Mouse (Mus musculus) A20 (cell line): Measurements from ENCODE around the gene Slx1b.
"Not testable (repeated sequence)": the region's sequence is repeated elsewhere in the genome, so short reads cannot be mapped to it uniquely, and the experiment has no call there.

Source experiments
- DNase-seq: peaks from one replicate; pipeline ENCODE4 v3.0.0-alpha.2; 2011; ENCODE audit warnings: low read depth, low spot score

The Slx1b gene

GRCm38 (mm10) chr7:126702861-126703756 is 7.5 kb upstream of the Slx1b start:
- peak; percentile 90 for DNase-seq

DNA sequence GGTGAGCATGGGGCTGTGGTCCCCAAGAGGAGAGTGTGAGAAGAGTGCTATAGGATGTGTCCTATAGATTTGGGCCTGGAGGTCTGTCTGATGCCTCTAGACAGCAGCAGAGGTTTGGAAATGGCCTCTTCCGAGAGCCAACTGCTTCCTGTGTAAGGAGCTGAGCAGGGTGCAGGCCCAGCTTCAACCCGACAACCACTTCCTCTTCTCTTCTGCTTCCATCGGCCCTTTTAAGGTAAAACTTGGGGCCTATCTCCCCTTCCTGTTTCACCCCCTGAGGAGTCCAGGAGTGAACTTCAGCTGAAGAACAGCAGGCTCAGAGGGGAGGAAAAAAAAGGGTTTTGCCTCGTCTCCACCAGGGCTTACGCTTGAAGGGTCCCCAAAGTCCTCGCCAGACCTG is 6.8 kb upstream of the Slx1b start:
- peak; percentile 93 for DNase-seq

- DNase-seq = no peak
These were observed 6.2 kb upstream of the Slx1b start for GRCm38 (mm10) chr7:126701559-126702357.

DNA sequence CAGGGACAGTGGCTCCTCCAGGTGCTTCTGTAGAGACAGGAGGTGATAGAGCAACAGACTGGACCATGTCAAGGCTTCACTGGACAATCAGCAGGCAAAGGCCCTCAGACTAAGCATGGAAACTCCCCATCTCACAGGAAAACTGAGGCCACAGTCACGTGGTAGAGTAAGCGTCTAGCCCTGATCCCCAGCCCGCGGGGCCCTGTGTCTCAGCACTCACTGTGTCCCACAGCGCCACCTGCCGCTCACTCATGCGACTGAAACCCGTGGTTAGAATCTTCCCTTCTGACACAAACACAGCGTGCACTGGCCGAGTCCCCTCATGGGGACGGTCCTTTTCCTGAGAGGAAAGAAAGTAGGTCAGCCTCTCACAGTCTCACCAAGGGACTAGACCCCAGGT is 5.5 kb upstream of the Slx1b start:
- DNase-seq = peak; percentile 92

DNA sequence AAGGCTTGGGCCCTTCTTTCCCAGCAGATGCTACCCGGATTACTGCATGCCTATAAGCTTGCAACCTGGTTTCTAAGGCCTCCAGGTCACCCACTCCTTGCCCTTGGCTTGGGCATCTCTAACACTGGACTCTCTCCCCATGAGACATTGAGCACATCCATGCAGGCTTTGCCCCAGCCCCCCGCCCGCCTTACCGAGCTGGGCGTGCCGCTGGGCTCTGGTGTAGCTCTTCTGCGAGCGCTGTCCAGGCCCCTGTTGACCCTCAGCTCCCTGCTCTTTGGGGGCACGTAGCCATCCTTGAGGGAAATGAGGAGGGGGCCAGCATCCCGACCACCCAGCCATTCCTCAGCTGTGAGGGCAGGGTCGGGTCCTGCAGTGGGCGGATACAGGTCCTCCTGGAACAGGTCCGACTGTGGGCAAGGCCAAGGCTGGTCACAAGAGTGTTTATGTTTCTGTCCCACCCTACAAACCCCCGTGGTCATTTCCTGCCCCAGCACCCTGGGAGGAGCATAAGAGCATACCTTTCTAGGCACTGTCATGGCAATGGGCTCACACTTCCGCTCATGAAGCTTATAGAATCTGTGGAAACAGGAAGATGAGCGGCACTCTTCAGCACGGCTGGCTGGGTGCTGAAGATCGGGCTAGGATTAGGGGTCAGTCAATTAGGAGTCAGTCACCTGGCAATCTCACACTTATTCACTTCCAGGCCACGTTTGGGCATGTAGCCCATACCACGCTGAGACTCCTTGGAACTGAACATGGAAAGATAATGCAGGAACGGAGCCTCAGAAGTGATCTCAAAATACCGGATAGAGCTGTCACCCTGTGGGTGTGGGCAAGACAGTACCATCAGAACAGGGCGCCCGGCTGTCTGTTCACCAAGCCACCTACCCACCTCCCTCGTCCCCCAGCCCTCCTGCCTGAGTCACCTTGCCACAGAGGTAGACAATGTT is 4.8 kb upstream of the Slx1b start:
- DNase-seq = no peak

- DNase-seq = peak; percentile 27
These were observed 2.3 kb upstream of the Slx1b start for GRCm38 (mm10) chr7:126697838-126698237.

DNA sequence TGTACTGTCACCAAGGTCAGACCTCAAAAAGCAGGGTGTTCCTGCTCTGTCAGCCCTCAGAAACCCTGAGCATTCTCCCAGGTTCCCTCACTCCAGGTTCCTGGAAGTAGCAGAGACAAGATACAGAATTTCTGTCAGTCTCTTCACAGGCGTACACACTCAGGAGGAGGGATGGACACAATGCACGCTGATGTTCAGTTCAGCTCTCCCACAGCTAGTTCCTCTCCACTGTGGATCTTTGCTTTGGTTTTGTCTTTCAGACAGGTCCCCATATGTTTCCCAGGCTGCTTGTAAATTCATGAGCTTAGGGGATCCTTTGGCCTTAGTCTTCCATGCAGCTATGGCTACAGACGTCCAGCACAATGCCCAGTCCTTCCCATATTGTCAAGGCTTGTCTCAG is 1.3 kb upstream of the Slx1b start:
- peak; percentile 23 for DNase-seq

GRCm38 (mm10) chr7:126696303-126696702 is 719 bp upstream of the Slx1b start:
- no peak for DNase-seq

DNA sequence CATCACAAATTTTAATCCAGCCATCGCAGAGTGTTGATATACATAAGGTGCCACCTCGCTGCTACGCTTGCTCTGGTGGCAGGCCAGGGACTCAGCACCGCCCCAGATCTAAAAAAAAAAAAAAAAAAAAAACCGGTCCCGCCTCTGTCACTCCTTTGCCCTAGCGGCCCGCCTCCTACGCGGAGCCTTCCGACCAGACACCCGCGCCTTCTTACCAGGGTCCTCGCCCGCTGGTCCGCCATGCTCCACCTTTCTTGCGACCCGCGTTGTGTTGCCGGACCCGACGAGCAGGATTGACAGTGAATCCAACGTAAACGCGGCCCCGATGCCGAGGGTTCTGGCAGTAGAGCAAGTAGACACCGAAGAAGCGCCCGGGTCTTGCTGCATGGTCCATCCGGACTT is 373 bp downstream of the Slx1b start, which contains the start of gene Bola2:
Gene Bola2, plus strand, starts transcription at position 192 of the 402 bp plus-strand sequence.
- peak; percentile 91 for DNase-seq

GRCm38 (mm10) chr7:126694441-126695051 is 1.0 kb downstream of the Slx1b start:
- DNase-seq = no peak

DNA sequence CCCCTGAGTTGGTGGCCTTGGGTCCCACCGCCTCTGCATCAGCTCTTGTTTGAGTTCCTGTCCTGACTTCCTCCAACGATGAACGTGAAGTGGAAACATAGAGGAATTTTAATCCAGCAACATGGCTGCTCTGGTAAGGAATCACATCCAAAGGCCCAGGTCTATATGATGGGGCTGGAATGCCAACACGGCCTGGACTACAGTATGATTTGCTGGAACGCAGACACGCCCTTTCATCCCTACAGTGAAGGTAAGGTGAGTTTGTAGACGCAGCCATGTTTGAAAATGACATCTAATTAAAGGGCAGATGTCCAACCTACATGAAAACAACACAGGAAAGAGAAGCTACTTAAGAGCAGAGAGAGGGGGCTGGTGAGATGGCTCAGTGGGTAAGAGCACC is 1.8 kb downstream of the Slx1b start:
- DNase-seq = no peak

DNA sequence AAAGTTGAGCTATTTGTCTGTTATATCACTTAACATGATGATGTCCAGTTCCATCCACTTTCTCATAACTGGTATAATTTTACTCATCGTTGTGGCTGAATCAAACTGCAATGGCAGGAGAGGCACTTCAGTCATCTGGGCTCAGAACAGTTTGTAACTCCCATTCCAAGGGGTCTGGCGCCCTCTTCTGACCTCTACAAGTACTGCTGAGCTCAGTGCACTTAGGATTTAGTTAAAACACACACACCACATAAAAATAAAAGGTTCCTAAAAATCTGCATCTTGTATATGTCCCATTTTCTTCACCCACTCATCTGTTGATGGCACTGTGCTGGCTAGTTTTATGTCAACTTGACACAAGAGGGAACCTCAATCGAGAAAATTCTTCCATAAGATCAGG is 2.3 kb downstream of the Slx1b start:
- peak; percentile 87 for DNase-seq

DNA sequence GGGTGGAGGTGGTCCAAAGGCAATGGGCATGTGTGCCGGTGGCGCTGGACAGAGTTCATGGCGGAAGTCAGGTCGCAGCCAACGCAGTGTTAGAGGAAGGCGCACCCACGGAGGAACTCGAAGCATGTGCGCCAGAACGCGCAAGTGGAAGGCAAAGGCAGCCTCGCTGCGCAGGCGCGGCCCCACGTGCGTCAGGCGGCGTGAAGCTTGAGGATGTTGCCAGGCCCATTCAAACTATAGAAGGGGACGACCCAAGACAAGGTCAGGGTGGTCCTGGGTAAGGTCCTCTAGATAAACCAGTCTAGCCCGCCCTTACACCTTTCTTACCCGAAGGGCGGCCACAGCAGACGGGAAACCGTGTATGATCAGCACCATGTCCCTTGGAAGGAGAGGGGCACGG is 3.2 kb downstream of the Slx1b start:
- no peak for DNase-seq

GRCm38 (mm10) chr7:126691676-126692075 is 3.9 kb downstream of the Slx1b start:
- DNase-seq = no peak

GRCm38 (mm10) chr7:126690737-126691136 is 4.8 kb downstream of the Slx1b start:
- no peak for DNase-seq

GRCm38 (mm10) chr7:126689021-126689420 is 6.6 kb downstream of the Slx1b start:
- DNase-seq = no peak

DNA sequence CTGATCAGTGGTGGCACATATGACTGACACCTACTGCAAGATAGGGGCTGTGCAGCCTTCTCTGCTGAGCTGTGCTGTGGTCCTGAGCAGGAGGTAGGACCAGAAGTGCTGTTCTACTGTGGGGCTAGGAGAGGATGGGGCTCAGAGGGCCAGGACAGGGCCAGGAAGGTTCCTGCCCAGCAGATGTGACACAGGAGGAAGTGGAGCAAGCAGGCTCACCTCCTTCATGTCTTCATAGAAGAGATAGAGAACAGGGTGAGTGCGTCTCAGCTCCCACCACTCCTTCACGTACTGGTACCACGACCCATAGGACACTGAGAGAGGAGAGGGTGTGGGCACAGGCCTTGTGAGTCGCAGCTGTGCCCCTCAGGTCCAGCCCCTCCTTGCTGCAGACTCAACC is 7.4 kb downstream of the Slx1b start:
- DNase-seq = not testable (repeated sequence)

DNA sequence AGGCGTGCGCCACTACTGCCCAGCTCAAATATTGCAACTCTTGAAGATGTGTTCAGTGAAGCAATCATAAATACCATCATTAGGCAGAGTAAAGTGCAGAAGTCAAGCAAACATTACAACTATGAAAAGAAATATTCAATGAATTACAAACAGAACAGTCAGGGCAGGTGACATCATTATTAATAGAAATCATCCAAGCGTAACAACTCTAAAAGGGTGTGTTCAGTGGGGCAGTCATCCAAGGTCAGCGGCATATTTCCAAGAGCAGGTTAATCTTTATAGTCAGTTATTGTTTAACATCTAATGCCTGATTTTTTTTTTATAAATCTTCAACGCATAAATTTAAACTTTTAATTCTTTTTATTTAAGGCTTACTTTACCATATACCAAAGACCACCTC is 14.4 kb downstream of the Slx1b start:
- no peak for DNase-seq

DNA sequence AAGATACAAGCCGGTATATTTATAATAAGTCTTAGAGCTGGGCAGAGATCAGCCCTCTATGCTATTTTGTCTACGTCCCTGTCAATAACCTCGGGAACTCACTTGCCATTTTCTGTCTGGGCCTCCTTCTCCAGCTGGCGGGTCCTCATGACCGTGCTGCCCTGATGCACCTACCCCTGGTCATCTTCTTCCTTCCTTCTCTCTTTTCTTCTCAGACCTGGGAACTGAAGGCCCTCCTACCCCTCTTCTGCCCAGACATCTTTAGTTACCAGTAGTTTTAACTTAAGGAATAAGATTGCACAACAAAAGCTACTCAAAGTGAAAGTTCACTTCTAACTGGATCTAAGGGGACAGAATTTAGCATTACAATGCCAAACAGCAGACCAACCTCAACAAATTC is 15.9 kb downstream of the Slx1b start:
- no peak for DNase-seq

DNA sequence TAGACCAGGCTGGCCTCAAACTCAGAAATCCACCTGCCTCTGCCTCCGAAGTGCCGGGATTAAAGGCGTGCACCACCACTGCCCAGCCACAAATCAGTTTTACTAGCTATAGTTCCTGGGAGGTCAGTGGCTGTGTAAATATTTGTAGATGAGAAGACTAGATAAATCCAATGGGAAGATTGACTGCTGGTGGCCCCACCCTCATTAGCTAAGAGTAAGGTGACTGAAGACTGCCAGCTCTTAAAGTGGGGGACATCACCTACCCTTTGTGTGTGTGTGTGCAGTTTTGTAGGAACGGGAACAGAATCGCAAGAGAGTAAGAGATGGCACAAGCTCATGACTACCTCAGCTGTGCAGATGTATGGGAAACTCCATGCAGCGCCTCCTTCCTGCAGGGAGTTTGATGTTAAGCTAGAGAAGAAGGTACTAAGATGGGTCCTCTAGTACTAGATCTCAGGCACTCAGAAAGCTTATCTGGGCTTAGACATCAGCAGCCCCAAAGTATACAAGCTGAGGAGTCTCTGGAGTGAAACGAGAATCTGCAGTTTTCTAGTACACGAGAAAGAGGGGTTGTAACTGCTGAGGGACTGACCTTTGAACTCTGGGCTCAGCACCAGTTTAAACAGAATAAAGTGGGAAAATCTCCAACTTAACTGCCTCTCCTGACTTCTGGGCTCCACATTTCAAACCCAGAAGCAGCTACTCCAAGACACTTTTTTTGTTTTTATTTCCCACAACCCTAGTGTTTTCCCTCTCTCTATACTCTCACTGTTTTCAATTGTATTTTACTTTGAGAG is 16.8 kb downstream of the Slx1b start:
- DNase-seq = no peak
